Mouse (Mus musculus) monocyte, adult 2 months (primary cell): Measurements from ENCODE around the gene 1110017D15Rik.

ENCODE experiments used
- DNase-seq, 2 experiments: peaks; one replicate each; pipeline ENCODE4 v3.0.0; 2022; ENCODE audit warnings: low spot score in 2 of 2, low read depth in 1 of 2

Gene 1110017D15Rik

GRCm38 (mm10) chr4:41517233-41517632 is at the start of gene 1110017D15Rik:
TSS of gene 1110017D15Rik (minus strand) at chr4:41517333.
- DNase-seq: no peak

- no peak for DNase-seq
These were observed 49.0 kb upstream of the 1110017D15Rik start for GRCm38 (mm10) chr4:41566123-41566522.

GRCm38 (mm10) chr4:41563297-41563696 is 46.2 kb upstream of the 1110017D15Rik start:
- DNase-seq: no peak

GRCm38 (mm10) chr4:41557092-41557491 is 40.0 kb upstream of the 1110017D15Rik start:
- DNase-seq: no peak

- no peak for DNase-seq
These were observed 39.3 kb upstream of the 1110017D15Rik start for GRCm38 (mm10) chr4:41556311-41556953.

- DNase-seq: peak in 1 of 2 experiments; percentile 36
These were observed 38.0 kb upstream of the 1110017D15Rik start for GRCm38 (mm10) chr4:41554994-41555663.

GRCm38 (mm10) chr4:41553116-41553515 is 36.0 kb upstream of the 1110017D15Rik start:
- no peak for DNase-seq

GRCm38 (mm10) chr4:41552529-41552928 is 35.4 kb upstream of the 1110017D15Rik start:
- peak in 1 of 2 experiments; percentile 49 for DNase-seq

GRCm38 (mm10) chr4:41547086-41547485 is 30.0 kb upstream of the 1110017D15Rik start:
- DNase-seq: no peak

GRCm38 (mm10) chr4:41545985-41546384 is 28.9 kb upstream of the 1110017D15Rik start:
- DNase-seq: no peak

GRCm38 (mm10) chr4:41542136-41542535 is 25.0 kb upstream of the 1110017D15Rik start:
- DNase-seq: no peak

GRCm38 (mm10) chr4:41534866-41535265 is 17.7 kb upstream of the 1110017D15Rik start:
- no peak for DNase-seq

GRCm38 (mm10) chr4:41532420-41532819 is 15.3 kb upstream of the 1110017D15Rik start:
- no peak for DNase-seq

GRCm38 (mm10) chr4:41527996-41528395 is 10.9 kb upstream of the 1110017D15Rik start:
- DNase-seq: no peak

GRCm38 (mm10) chr4:41527076-41527475 is 9.9 kb upstream of the 1110017D15Rik start:
- DNase-seq: no peak

GRCm38 (mm10) chr4:41526553-41526952 is 9.4 kb upstream of the 1110017D15Rik start:
- no peak for DNase-seq

GRCm38 (mm10) chr4:41524829-41525228 is 7.7 kb upstream of the 1110017D15Rik start:
- DNase-seq: no peak

- no peak for DNase-seq
These were observed 6.7 kb upstream of the 1110017D15Rik start for GRCm38 (mm10) chr4:41523839-41524238.

- DNase-seq: no peak
These were observed 5.7 kb upstream of the 1110017D15Rik start for GRCm38 (mm10) chr4:41522788-41523187.

- DNase-seq: no peak
These were observed 5.0 kb upstream of the 1110017D15Rik start for GRCm38 (mm10) chr4:41522136-41522535.

GRCm38 (mm10) chr4:41520641-41521040 is 3.5 kb upstream of the 1110017D15Rik start:
- DNase-seq: no peak

GRCm38 (mm10) chr4:41519195-41519594 is 2.1 kb upstream of the 1110017D15Rik start:
- DNase-seq: no peak

- no peak for DNase-seq
These were observed 1.2 kb upstream of the 1110017D15Rik start for GRCm38 (mm10) chr4:41518349-41518748.
